Mouse (Mus musculus) hindbrain, embryonic 16.5 days (tissue): ENCODE measurements around the gene Crybb1. TPM values are rescaled to one million over a fixed set of nuclear protein-coding genes. Genes with fewer than 3 reads are reported as not detected.

Experiments
- ATAC-seq: fragments of 200-750 bp; cut with Nextera tagmentation; 2 replicates; pipeline ENCODE4 v1.8.0; 2017; ENCODE audit warnings: moderate TSS enrichment, moderate library complexity
- H3K27ac ChIP-seq: fragments of 300-500 bp; sonication (generic); 2 replicates; pipeline ENCODE4 v1.5.1; 2014; ENCODE audit warnings: low read depth, mild to moderate bottlenecking, control low read depth, low read length, moderate library complexity
- H3K27me3 ChIP-seq: fragments of 300-500 bp; sonication (generic); replicated peaks from 2 replicates; pipeline ENCODE4 v1.6.1; 2014; ENCODE audit warnings: low read length; ENCODE audit not compliant: control insufficient read depth, insufficient read depth
- H3K36me3 ChIP-seq: fragments of 300-500 bp; sonication (generic); 2 replicates; pipeline ENCODE4 v1.6.1; 2014; ENCODE audit warnings: mild to moderate bottlenecking, low read length, moderate library complexity, mixed read lengths; ENCODE audit not compliant: control insufficient read depth, insufficient read depth
- H3K4me1 ChIP-seq: fragments of 300-500 bp; sonication (generic); 2 replicates; pipeline ENCODE4 v1.6.1; 2014; ENCODE audit warnings: low read depth, low read length; ENCODE audit not compliant: control insufficient read depth, insufficient read depth
- H3K4me2 ChIP-seq: fragments of 300-500 bp; sonication (generic); 2 replicates; pipeline ENCODE4 v1.6.1; 2014; ENCODE audit warnings: mild to moderate bottlenecking, low read length, control low read depth, moderate library complexity
- H3K4me3 ChIP-seq: fragments of 300-500 bp; sonication (generic); 2 replicates; pipeline ENCODE4 v1.5.1; 2014; ENCODE audit warnings: mild to moderate bottlenecking, low read length, control low read depth, moderate library complexity
- H3K9ac ChIP-seq: fragments of 300-500 bp; sonication (generic); 2 replicates; pipeline ENCODE4 v1.6.1; 2014; ENCODE audit warnings: low read depth, mild to moderate bottlenecking, control low read depth, low read length, moderate library complexity
- H3K9me3 ChIP-seq: fragments of 300-500 bp; sonication (generic); 2 replicates; pipeline ENCODE4 v1.6.1; 2014; ENCODE audit warnings: mild to moderate bottlenecking, low read length, moderate library complexity; ENCODE audit not compliant: control insufficient read depth
- WGBS: fragments of 180-500 bp; shearing (Covaris S2); extraction: QIAGEN DNeasy Blood & Tissue Kit; methylation state at CpG from one replicate; pipeline ENCODE4 v1.1.7; 2014; 5-methylcytosine and 5-hydroxymethylcytosine counted together
- polyA plus RNA-seq: library from polyadenylated mRNA; unstranded; fragments of >200 nt; fragmentation: Nextera tagmentation; extraction: Ambion mirVana; gene quantifications from 2 replicates; pipeline ENCODE4 v1.2.1, GENCODE M21; 2015

The Crybb1 gene
- polyA plus RNA-seq, 1 experiment from 2014 or later, result 7.7 TPM

- no peaks in the 10 kb centered on the region for H3K9me3 ChIP-seq
- no peaks in the 10 kb centered on the region for H3K36me3 ChIP-seq
- ATAC-seq, result no peak
- no peak overlapping the region for H3K4me2 ChIP-seq
- H3K27me3 ChIP-seq, result no peaks in the 10 kb centered on the region
- whole genome bisulfite sequencing, result 86% methylated on average over 2 of the region's 2 CpGs
- H3K4me3 ChIP-seq, result no peak overlapping the region
- H3K9ac ChIP-seq, result no peak overlapping the region
- H3K4me1 ChIP-seq, result 0 out of 2 replicates have a peak, but pooled peaks cover 2% of the 10 kb centered on the region
- H3K27ac ChIP-seq, result no peak overlapping the region
Measured at GRCm38 (mm10) chr5:112286608-112286983, 31.0 kb downstream of the Crybb1 start.

- no peaks in the 10 kb centered on the region for H3K9me3 ChIP-seq
- no peaks in the 10 kb centered on the region for H3K36me3 ChIP-seq
- H3K27ac ChIP-seq, result no peak overlapping the region
- no peak overlapping the region for H3K4me3 ChIP-seq
- 0 out of 2 replicates have a peak, but pooled peaks cover 2% of the 10 kb centered on the region for H3K4me1 ChIP-seq
- no peaks in the 10 kb centered on the region for H3K27me3 ChIP-seq
- WGBS, result 86% methylated on average over 11 of the region's 11 CpGs
- H3K9ac ChIP-seq, result no peak overlapping the region
- H3K4me2 ChIP-seq, result no peak overlapping the region
- no peak for ATAC-seq
Measured at GRCm38 (mm10) chr5:112286984-112287641, 31.5 kb downstream of the Crybb1 start.

GRCm38 (mm10) chr5:112287652-112288051, 32.0 kb downstream of the Crybb1 start:
- Histone ChIP-seq H3K4me3 (no peak overlapping the region), H3K36me3 (no peaks in the 10 kb centered on the region), H3K4me1 (no peaks in the 10 kb centered on the region), H3K27ac (no peak overlapping the region), H3K9me3 (no peaks in the 10 kb centered on the region), H3K27me3 (no peaks in the 10 kb centered on the region), H3K4me2 (no peak overlapping the region), H3K9ac (no peak overlapping the region)
- 95% methylated on average over 2 of the region's 2 CpGs for WGBS
- no peak for ATAC-seq

- no peaks in the 10 kb centered on the region for H3K4me1 ChIP-seq
- ATAC-seq, result no peak
- WGBS, result 83% methylated on average over 9 of the region's 9 CpGs
- H3K27ac ChIP-seq, result no peak overlapping the region
- no peak overlapping the region for H3K4me3 ChIP-seq
- H3K4me2 ChIP-seq, result no peak overlapping the region
- no peak overlapping the region for H3K9ac ChIP-seq
- H3K9me3 ChIP-seq, result no peaks in the 10 kb centered on the region
- H3K36me3 ChIP-seq, result no peaks in the 10 kb centered on the region
- H3K27me3 ChIP-seq, result no peaks in the 10 kb centered on the region
Measured at GRCm38 (mm10) chr5:112288193-112289141, 32.9 kb downstream of the Crybb1 start.

- Histone ChIP-seq H3K4me1 (no peaks in the 10 kb centered on the region), H3K4me2 (no peak overlapping the region; the same call in 1 of the 2 replicates), H3K36me3 (no peaks in the 10 kb centered on the region), H3K4me3 (no peak overlapping the region), H3K9ac (no peak overlapping the region), H3K27me3 (no peaks in the 10 kb centered on the region), H3K9me3 (no peaks in the 10 kb centered on the region), H3K27ac (no peak overlapping the region)
- ATAC-seq, result no peak
- WGBS, result 45% methylated on average over 7 of the region's 8 CpGs
Measured at GRCm38 (mm10) chr5:112289236-112289635, 33.6 kb downstream of the Crybb1 start.

- H3K9ac ChIP-seq, result no peak overlapping the region; the same call in 1 of the 2 replicates
- no peak overlapping the region for H3K4me2 ChIP-seq
- 87% methylated on average over 16 of the region's 16 CpGs for WGBS
Measured at GRCm38 (mm10) chr5:112289819-112290535, 34.4 kb downstream of the Crybb1 start.

GRCm38 (mm10) chr5:112290536-112290880, 34.9 kb downstream of the Crybb1 start:
- H3K36me3 ChIP-seq, result no peaks in the 10 kb centered on the region
- H3K27ac ChIP-seq, result no peak overlapping the region
- H3K4me1 ChIP-seq, result no peaks in the 10 kb centered on the region
- H3K9ac ChIP-seq, result no peak overlapping the region
- WGBS, result 76% methylated on average over 8 of the region's 8 CpGs
- H3K9me3 ChIP-seq, result no peaks in the 10 kb centered on the region
- no peaks in the 10 kb centered on the region for H3K27me3 ChIP-seq
- H3K4me3 ChIP-seq, result no peak overlapping the region
- H3K4me2 ChIP-seq, result no peak overlapping the region
- ATAC-seq, result no peak

More at GRCm38 (mm10) chr5:112289819-112290535, 34.4 kb downstream of the Crybb1 start:
- Histone ChIP-seq H3K9me3 (no peaks in the 10 kb centered on the region), H3K36me3 (no peaks in the 10 kb centered on the region), H3K4me3 (no peak overlapping the region), H3K27ac (no peak overlapping the region), H3K4me1 (no peaks in the 10 kb centered on the region), H3K27me3 (no peaks in the 10 kb centered on the region)
- ATAC-seq, result no peak

- no peaks in the 10 kb centered on the region for H3K36me3 ChIP-seq
- no peak overlapping the region for H3K27ac ChIP-seq
- no peak overlapping the region for H3K4me3 ChIP-seq
- H3K9me3 ChIP-seq, result no peaks in the 10 kb centered on the region
- no peak overlapping the region for H3K4me2 ChIP-seq
- no peaks in the 10 kb centered on the region for H3K27me3 ChIP-seq
- no peak overlapping the region for H3K9ac ChIP-seq
- no peak for ATAC-seq
- WGBS, result 70% methylated on average over 5 of the region's 5 CpGs
- no peaks in the 10 kb centered on the region; the same call in 1 of the 2 replicates for H3K4me1 ChIP-seq
Measured at GRCm38 (mm10) chr5:112291866-112292265, 36.3 kb downstream of the Crybb1 start.
